Mouse (Mus musculus) C2C12 (cell line): ENCODE measurements around the gene Ddx21. TPM values are rescaled to one million over a fixed set of nuclear protein-coding genes. Genes with fewer than 3 reads are reported as not detected.

Experiments used
- H3K27me3 ChIP-seq: one replicate; pipeline ENCODE4 v1.6.1; 2011; ENCODE audit not compliant: control insufficient read depth, insufficient read depth, insufficient read length
- H3K36me3 ChIP-seq: one replicate; pipeline ENCODE4 v1.6.1; 2011; ENCODE audit not compliant: control insufficient read depth, insufficient read depth
- H3K4me3 ChIP-seq: one replicate; pipeline ENCODE4 v1.5.1; 2011; ENCODE audit warnings: mild to moderate bottlenecking, control low read depth; ENCODE audit not compliant: poor library complexity, insufficient read depth, severe bottlenecking
- H3K79me2 ChIP-seq: one replicate; pipeline ENCODE4 v1.6.1; 2011; ENCODE audit not compliant: control insufficient read depth, insufficient read depth
- H3K79me3 ChIP-seq: one replicate; pipeline ENCODE4 v1.6.1; 2011; ENCODE audit warnings: low read depth, control low read depth
- H3ac ChIP-seq: one replicate; pipeline ENCODE3; 2011; ENCODE audit warnings: low read depth; ENCODE audit not compliant: control insufficient read depth, insufficient read length
- CEBPB ChIP-seq: IDR thresholded peaks from one replicate; pipeline ENCODE4 v1.6.1; 2011; ENCODE audit warnings: low read depth, mild to moderate bottlenecking, control low read depth, moderate library complexity
- CTCF ChIP-seq: IDR thresholded peaks from one replicate; pipeline ENCODE4 v1.5.1; 2011; ENCODE audit not compliant: control insufficient read depth, insufficient read depth, insufficient read length
- FOSL1 ChIP-seq: IDR thresholded peaks from one replicate; pipeline ENCODE4 v1.8.0; 2011; ENCODE audit warnings: mild to moderate bottlenecking, low read length; ENCODE audit not compliant: poor library complexity, insufficient read depth, severe bottlenecking
- MAX ChIP-seq: IDR thresholded peaks from one replicate; pipeline ENCODE4 v1.6.1; 2011; ENCODE audit warnings: mild to moderate bottlenecking, control low read depth
- MYOD1 ChIP-seq: IDR thresholded peaks from one replicate; pipeline ENCODE4 v1.6.1; 2011; ENCODE audit warnings: low read depth; ENCODE audit not compliant: control insufficient read depth, insufficient read length
- MYOG ChIP-seq: IDR thresholded peaks from one replicate; pipeline ENCODE4 v1.6.1; 2011; ENCODE audit not compliant: control insufficient read depth, insufficient read length; ENCODE audit errors: extremely low read depth
- USF1 ChIP-seq: IDR thresholded peaks from one replicate; pipeline ENCODE4 v1.6.1; 2011; ENCODE audit warnings: low read depth, mild to moderate bottlenecking, control low read depth, moderate library complexity
- polyA plus RNA-seq: library from polyadenylated mRNA; unstranded; fragments of >200 nt; fragmentation: generic; extraction: Trizol; gene quantifications from one replicate; pipeline ENCODE4 v1.2.1, GENCODE M21; 2012; ENCODE audit warnings: missing spikeins

Gene Ddx21
- polyA plus RNA-seq, 1 experiment = 55.3 TPM

DNA sequence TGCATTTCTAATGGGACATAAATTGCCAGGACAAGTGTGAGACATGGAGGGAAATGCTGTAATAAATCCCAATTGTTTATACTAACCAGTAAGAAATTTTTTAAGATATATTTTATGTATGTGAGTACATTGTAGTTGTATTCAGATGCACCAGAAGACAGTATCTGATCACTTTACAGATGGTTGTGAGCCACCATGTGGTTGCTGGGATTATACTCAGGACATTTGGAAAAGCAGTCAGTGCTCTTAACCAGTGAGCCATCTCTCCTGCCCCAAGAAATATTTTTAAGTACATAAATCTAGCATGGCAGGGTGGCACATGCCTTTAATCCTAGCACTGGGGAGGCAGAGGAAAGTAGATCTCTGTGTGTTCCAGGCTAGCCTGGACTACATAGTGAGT, 56.3 kb downstream of the Ddx21 start:
- H3K4me3 ChIP-seq = no peak overlapping the region
- TF ChIP-seq USF1 (no peak), CEBPB (no peak), MYOD1 (no peak), MAX (no peak), FOSL1 (no peak), CTCF (no peak), MYOG (no peak)
- no peaks in the 10 kb centered on the region for H3K79me2 ChIP-seq
- H3ac ChIP-seq = no peak overlapping the region
- no peaks in the 10 kb centered on the region for H3K79me3 ChIP-seq
- H3K27me3 ChIP-seq = no peaks in the 10 kb centered on the region
- H3K36me3 ChIP-seq = no peaks in the 10 kb centered on the region

DNA sequence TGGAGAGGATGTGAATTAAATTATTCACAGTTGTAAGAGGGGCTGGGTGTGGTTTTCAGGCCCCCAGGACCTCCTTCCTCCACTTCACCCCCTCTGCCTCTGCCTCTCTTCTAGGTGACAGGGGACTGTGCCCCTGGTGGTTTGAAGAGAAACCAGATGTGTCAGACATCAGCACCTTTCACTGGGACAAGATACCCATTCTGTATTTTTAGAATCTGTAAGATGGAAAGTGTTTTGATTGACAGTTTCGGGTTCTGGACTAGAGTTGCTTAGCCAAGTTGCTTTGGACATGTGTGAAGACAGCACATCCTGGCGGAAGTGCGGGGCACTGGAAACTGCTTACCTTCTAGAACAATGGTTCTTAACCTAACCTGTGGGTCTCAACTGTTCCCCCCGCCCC, 57.8 kb downstream of the Ddx21 start:
- peaks cover 5% of the 10 kb centered on the region for H3K27me3 ChIP-seq
- H3K79me2 ChIP-seq = no peaks in the 10 kb centered on the region
- no peak overlapping the region for H3K4me3 ChIP-seq
- H3K79me3 ChIP-seq = no peaks in the 10 kb centered on the region
- H3ac ChIP-seq = no peak overlapping the region
- H3K36me3 ChIP-seq = no peaks in the 10 kb centered on the region
- no peak for TF ChIP-seq MAX
- no peak for TF ChIP-seq MYOD1
- no peak for TF ChIP-seq CTCF
- TF ChIP-seq CEBPB = no peak
- no peak for TF ChIP-seq MYOG
- TF ChIP-seq FOSL1 = no peak
- no peak for TF ChIP-seq USF1

DNA sequence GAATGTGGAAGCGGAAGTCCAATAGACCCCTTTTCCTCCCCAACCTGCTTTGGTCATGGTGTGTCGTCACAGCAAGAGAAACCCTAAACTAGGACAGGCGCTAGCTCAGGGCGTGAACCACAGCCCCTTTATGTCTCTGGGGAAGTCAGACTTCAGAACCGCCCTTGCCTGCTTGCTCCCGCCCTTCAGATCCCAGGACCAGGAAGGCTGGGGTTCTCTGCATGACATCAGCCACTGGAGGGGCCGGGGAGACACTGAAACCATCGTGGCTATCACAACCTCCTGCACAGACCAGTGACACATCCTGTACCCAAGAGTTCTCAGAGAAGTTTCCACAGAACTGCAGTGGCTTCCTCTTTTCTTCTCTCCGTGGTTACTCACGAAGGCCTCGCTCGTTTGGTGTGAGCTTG, 58.7 kb downstream of the Ddx21 start:
- no peaks in the 10 kb centered on the region for H3K79me2 ChIP-seq
- H3K79me3 ChIP-seq = no peaks in the 10 kb centered on the region
- H3K36me3 ChIP-seq = no peaks in the 10 kb centered on the region
- H3K27me3 ChIP-seq = peaks cover 8% of the 10 kb centered on the region
- TF ChIP-seq MYOD1 = no peak
- TF ChIP-seq MAX = no peak
- TF ChIP-seq CTCF = no peak
- TF ChIP-seq CEBPB = no peak
- TF ChIP-seq FOSL1 = no peak
- no peak for TF ChIP-seq MYOG
- no peak for TF ChIP-seq USF1
- H3ac ChIP-seq = no peak overlapping the region
- H3K4me3 ChIP-seq = no peak overlapping the region

DNA sequence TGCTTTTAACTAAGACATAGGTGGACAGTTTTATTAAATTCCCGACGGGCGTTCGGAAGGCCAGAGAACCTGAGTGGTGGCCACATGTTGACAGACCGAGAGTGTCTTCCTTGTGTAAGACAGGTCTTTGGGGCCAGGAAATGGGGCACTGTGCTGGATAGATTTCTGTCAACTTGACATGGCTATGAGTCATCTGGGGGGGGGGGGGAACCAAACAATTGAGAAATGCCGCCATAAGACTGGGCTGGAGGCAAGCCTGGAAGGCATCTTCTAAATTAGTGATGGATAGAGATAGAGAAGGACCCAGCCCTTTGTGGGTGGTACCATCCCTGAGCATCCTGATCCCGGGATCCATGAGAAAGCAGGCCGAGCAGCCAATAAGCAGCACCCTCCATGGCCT, 59.2 kb downstream of the Ddx21 start:
- Histone ChIP-seq H3K79me3 (no peaks in the 10 kb centered on the region), H3K79me2 (no peaks in the 10 kb centered on the region), H3K4me3 (no peak overlapping the region), H3K27me3 (peaks cover 8% of the 10 kb centered on the region), H3K36me3 (no peaks in the 10 kb centered on the region), H3ac (no peak overlapping the region)
- TF ChIP-seq MAX (no peak), MYOG (no peak), USF1 (no peak), FOSL1 (no peak), MYOD1 (no peak), CEBPB (no peak), CTCF (no peak)

DNA sequence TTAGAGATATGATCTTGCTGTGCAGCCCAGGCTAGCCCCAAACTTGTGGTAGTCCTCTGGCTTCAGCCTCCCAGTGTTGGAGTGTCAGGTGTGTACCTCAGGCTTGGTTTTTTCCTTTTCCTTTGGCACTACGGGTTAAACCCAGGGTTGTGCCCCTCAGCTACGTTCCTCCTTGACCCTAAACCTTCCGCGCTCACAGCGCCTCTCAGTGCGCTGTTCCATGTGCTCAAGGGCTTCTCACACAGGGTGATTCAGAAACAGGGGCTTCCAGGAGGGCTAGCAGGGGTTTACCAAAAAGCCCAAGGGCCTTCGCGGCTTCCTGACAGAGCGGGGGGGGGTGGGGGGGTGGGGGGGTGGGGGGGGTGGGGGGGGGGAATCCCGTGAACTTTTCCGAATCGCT, 59.6 kb downstream of the Ddx21 start:
- Histone ChIP-seq H3K79me2 (no peaks in the 10 kb centered on the region), H3K4me3 (no peak overlapping the region), H3K36me3 (no peaks in the 10 kb centered on the region), H3ac (no peak overlapping the region), H3K27me3 (peaks cover 8% of the 10 kb centered on the region), H3K79me3 (no peaks in the 10 kb centered on the region)
- no peak for TF ChIP-seq FOSL1
- no peak for TF ChIP-seq MYOD1
- no peak for TF ChIP-seq CEBPB
- TF ChIP-seq USF1 = no peak
- no peak for TF ChIP-seq MAX

DNA sequence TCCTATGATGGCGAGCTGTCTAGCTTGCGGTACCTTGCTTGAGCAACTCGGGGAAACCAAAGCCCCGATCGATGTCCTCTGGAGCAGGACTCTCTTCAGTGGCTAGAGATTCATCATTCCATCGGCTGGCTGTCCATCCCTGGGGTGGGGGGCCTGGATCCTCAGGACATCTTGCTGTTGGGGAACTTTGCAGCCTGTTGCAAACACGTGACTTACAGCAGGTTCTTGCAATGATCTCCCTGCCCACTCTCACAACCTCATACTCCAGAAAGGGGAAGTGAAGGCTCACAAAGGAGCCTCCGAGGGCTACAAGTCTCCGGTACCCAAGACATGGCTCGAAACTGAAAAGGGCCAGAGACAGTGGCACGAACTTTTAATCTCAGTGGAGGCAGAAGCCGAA, 60.6 kb downstream of the Ddx21 start:
- H3K27me3 ChIP-seq = peaks cover 13% of the 10 kb centered on the region
- H3ac ChIP-seq = no peak overlapping the region
- no peaks in the 10 kb centered on the region for H3K79me3 ChIP-seq
- H3K36me3 ChIP-seq = no peaks in the 10 kb centered on the region
- H3K4me3 ChIP-seq = no peak overlapping the region
- H3K79me2 ChIP-seq = no peaks in the 10 kb centered on the region
- TF ChIP-seq CTCF (no peak), USF1 (no peak), MAX (no peak), CEBPB (no peak), MYOG (no peak), FOSL1 (no peak), MYOD1 (no peak)
